Mouse (Mus musculus) R1 (cell line): ENCODE results near the gene Ss18l1.
A peak's percentile ranks its signal among the peaks of the same experiment; 100 is the strongest.

ENCODE experiments used
- DNase-seq: peaks from one replicate; pipeline ENCODE4 v3.0.0-alpha.2; 2018; ENCODE audit warnings: low read depth, low spot score

Gene Ss18l1

GRCm38 (mm10) chr2:180034753-180035152, 7.6 kb upstream of the Ss18l1 start:
- peak; percentile 32 for DNase-seq

GRCm38 (mm10) chr2:180040406-180040805, 1.9 kb upstream of the Ss18l1 start:
- no peak for DNase-seq

DNA sequence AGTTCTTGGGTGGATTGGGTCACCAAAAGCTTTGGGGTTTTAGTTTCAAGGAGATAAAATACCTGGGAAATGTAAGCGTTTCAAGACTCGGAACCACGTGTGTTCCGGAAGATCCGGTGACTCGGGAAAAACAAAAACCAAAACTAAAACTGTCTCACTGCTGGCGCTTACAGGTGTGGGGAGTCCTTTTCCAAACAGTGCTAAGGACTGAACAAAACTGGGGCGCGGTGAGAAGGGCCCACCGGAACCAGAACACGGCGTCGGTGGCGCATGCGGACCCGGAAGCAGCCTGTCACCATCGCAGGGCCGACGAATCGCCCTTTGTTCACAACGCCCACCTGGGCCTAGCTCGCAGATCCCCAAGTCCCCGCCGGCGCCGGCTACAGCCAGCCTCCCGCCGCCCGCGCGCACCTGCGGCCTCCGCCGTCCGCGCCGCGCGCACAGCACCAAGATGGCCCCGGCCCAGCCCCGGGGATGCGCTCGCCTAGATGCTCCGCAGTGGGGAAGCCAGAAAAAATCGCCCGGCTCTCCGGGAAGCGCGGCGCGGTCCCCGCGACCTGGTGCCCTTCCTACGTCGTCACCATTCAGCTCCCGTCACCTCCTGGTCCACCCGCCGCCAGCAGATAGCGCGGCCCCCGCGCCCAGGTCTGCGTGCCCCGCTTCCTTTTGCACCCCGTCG, 593 bp upstream of the Ss18l1 start:
- peak; percentile 64 for DNase-seq

DNA sequence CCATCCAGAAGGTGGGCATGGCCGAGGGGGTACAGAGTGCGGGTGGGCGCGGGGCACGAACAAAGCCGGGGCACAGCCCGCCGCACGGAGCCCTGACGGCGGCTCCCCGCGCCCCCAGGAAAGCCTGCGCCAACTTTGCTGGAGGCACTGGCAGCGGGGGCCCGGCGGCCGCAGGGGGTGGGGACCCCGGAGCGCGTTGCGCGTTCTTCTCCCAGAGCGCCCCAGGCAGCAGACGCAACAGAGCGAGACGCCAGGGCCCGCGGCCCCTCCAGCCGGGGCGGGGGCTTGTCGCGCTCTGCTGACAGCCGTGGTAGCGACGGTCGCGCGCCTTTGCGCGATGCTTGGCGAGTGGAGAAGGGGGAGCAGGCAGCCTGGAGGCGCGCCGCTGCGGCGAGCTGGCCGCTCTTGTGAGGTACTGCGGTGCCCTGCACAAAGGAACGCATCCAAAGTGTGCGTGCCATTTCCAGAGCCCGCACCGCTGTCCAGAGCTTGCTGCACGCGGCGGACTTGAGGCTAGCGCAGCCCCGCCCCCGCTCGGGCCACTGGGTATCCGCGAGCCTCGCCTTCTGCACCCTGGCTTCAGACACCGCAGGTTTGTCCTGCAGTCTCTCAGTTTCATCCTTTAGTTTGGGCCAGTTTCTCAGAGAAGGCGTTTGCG, 678 bp downstream of the Ss18l1 start:
- DNase-seq = peak; percentile 79

- DNase-seq = peak; percentile 50
Observed at GRCm38 (mm10) chr2:180045283-180045682, 3.0 kb downstream of the Ss18l1 start.

DNA sequence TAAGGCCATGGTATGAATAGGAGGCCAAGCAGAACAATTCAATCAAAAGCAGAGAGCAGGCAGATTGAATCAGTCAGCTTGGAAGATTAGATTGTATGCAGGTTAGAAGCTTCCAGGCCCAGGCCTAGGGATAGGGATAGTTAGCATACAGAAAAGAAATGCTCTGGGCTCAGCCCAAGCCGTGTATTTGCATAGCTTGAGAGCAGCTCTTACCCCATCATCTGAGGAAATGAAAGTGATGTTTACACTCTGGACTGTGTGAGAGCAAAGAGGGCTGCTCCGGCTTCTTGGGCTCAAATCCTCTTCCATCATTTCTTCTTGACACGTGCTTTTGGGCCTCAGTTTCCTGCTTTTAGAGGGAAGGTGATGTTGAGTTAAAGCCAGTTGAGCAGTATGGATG, 5.3 kb downstream of the Ss18l1 start:
- no peak for DNase-seq

DNA sequence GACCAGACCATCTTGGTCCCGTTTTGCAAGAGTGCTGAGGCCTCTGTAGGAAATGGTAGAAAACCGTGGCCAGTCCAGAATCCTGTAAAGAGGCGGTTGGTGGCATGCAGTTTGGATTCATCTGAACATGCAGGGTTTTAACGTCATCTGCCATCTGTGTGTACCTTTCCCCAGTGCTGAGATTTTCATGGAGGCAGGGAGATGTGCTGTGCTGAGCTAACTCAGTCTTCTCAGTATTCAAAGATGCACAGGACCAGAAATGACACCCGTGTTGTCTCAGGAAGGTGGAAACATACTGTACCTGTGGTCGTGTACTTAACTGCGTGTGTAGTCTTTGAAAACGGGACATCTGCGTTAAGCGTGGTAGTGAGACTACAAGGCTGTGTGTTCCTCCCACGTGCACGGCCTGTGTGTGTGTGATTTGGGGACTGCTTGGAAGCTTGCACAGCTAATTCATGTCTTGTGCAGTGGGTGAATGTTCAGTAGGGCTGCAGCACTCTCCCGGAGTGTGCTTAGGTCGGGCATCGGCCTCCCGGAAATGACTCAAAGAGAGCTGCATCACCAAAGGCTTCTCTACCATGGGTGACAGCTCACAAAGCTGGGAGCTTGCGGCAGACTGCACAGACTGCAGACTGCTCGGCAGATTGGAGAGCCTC, 5.8 kb downstream of the Ss18l1 start:
- DNase-seq = no peak

DNA sequence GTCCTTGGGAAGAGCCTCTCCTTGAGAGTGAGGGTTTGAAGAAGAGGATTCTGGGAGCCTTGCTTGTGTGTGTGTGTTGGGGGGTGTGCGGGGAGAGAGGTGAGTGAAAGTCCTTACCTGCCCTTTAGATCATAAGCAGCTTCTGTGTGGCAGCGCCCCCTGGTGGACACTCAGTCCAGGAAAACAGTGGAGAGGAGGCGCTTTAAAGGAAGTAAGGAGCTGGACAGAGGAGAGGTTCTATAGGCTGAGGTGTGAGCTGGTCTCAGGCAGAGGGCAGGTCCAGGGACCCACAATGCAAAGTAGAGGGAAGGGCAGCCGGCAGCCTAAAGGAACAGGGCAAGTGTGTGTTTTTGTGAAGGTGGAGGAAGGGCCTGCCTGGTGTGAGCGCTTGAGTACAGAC, 8.7 kb downstream of the Ss18l1 start:
- DNase-seq = peak; percentile 89

DNA sequence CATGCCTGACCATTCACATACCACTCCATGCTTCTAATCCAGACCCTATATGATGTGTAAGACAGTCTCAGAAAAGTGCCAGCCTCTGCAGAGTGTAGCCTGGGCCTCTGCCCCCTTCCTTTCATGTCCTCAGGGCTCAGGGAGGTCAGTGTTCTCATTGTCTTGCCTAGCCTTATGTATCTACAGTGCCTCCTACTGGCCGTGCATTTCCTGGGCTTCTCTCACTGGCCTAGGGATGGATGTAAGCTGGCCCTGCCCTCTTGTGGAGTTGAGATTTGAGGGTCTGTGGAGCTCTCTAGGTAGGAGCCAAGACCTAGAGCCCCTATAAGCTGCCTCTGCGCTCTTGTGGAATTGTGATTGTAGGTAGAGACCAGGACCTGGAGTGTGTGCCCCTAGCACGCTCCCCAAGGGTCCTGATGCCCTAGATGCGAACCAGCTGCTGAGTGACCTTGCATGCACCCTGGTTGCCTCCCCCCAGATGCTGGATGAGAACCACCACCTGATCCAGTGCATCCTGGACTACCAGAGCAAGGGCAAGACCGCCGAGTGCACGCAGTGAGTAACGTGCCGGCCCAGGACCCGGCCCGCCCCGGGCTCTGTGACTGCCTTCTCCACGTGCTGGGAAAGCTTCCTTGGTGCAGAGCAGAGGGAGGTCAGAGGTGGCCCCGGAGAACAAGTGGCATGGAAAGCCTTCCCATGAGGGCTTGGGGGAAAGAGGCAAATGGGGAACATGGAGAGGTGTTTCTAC, 9.9 kb downstream of the Ss18l1 start:
- peak; percentile 63 for DNase-seq

DNA sequence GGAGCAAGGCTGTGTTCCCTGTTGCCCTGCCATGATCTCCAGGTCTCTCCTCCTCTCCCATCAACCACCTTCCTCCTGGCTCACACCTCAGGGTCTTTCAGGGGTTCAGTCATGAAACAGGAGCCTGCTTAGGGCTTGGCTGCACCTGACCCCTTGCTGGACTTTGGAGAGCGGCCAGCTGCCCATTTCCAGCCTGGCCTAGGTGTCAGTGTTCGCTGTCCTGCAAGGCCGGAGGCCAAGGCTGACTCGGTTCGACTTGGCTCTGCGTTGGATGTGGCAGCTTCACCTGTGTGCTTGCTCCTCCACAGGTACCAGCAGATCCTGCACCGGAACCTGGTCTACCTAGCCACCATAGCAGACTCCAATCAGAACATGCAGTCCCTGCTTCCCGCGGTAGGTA, 10.7 kb downstream of the Ss18l1 start:
- DNase-seq = no peak

- no peak for DNase-seq
Observed at GRCm38 (mm10) chr2:180063338-180064131, 21.2 kb downstream of the Ss18l1 start.

GRCm38 (mm10) chr2:180069770-180070480, 27.6 kb downstream of the Ss18l1 start:
- no peak for DNase-seq

GRCm38 (mm10) chr2:180070481-180071453, 28.5 kb downstream of the Ss18l1 start, which contains the start of gene Mtg2:
Mtg2 (plus strand) TSS chr2:180070588.
- peak; percentile 93 for DNase-seq

DNA sequence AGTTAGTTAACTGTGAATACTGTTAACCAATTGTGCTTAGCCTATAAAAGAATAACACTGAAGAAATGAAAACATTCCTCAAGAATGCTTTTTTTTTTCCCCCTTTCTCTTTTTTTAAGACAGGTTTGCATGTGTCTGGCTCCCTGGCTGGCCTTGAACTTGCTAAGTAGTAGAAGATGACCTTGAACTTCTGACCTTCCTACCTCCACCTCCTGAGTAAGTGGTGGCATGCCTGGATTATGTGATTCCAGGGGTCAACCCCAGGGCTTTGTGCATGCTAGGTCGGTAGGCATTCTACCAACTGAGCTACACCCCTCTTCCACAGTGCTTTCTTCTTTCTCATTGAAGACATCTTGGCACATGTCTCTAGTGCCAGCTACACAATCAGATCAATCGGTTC, 29.4 kb downstream of the Ss18l1 start:
- peak; percentile 68 for DNase-seq

DNA sequence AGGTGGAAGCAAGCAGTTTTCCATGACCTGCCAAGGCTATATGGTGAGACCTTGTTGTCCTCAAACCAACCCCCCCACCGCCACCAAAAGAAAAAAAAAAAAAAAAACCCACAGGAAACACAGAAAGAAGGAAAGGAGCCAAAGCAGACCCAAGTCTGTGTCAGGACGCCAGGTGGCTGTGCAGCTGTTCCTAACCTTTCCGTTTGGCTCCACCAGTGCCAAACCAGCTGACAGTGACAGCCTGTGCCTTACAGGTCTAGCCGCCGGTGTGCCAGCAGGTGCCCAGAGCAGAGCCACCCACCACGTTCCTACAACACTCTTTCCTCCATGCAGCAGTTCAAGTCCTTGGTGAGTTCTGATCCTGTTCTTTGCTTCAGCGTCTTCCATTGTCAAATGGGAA, 30.6 kb downstream of the Ss18l1 start:
- DNase-seq = no peak

DNA sequence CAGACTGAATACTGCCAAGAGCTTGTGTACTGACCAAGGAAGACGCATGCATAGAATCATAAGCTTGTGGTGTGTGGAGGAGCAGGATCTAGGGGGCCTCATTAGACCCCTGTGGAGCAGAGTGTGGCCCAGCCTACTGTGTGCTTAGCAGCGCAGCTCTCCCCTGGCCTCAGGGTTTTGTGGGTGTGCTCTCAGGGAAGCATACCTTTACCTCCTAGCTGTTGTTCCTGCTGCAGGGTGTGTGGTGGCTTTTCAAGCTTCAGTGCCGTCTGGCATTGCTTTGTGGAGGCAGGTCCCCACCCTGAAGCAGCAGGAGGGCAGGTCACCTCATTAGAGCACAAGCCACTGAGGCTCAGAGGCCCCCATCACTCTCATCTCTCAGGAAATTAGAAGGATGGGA, 35.3 kb downstream of the Ss18l1 start:
- no peak for DNase-seq

GRCm38 (mm10) chr2:180080680-180081079, 38.4 kb downstream of the Ss18l1 start:
- peak; percentile 68 for DNase-seq

- DNase-seq = no peak
Observed at GRCm38 (mm10) chr2:180083063-180083462, 40.8 kb downstream of the Ss18l1 start.

DNA sequence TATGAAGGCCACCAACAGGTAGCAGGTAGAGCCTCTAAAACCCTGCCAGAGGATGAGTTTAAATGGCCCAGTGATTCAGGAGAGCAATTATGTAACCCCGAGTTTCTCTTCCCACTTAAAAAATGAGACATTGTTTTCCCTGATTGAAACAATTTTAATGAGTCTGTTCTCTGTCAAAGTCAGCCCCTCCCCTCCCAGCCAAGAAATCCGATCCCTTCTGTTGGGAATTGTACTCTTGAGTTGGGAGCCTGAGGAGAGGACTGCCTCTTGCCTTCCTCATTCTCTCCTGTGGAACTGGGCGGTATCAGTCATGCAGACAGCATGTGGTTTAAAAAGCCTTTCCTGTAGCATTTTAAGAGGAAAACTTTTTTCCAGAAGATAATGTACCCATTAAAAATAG, 42.3 kb downstream of the Ss18l1 start:
- DNase-seq = no peak
